Mouse (Mus musculus): Measurements from ENCODE around the gene Nrg4.
"Not testable (repeated sequence)": the region's sequence is repeated elsewhere in the genome, so short reads cannot be mapped to it uniquely, and the experiment has no call there.

The Nrg4 gene

GRCm38 (mm10) chr9:55248465-55248864 lies 78.2 kb downstream of the Nrg4 start:
- no peak for DNase-seq

- DNase-seq = no peak
These were observed 79.7 kb downstream of the Nrg4 start for GRCm38 (mm10) chr9:55246918-55247317.

- no peak for DNase-seq
These were observed 80.2 kb downstream of the Nrg4 start for GRCm38 (mm10) chr9:55246440-55246839.

GRCm38 (mm10) chr9:55245057-55245750 lies 81.4 kb downstream of the Nrg4 start:
- not testable (repeated sequence) for DNase-seq

DNA sequence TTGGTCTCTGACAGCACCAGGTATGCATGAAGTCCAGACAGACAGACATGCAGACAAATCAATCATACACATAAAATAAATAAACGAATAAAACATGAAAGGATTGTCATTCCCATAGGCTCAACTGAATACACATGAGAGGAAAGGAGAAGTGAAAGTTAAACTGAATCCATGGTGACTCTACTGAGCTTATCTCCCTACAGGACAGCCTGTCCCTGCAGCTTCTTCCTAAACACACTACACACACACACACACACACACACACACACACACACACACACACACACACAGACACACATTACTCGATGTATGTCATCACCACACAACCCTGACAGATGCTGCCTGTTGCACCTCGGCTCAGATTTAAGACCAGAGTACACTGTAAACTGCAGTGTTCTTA lies 82.6 kb downstream of the Nrg4 start:
- DNase-seq = no peak

DNA sequence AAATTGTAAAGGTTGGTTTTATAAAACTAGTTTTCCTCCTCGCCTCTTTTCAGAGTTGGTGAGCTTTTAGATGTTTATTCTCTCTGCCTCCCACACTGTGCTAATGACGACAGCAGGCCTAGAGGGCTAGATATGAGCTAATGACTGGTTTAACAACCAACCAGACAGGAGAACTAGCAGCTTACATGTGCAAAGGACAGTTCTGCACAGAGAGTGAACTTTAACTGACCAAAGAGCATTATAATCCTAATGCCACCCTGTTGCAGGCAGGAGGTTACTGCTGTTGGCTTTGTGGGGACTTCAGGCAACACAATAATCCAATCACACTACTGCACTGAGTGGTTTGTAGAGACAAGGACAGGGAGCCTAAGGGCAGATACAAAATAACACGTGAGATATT lies 83.4 kb downstream of the Nrg4 start:
- no peak for DNase-seq

- DNase-seq = no peak
These were observed 84.6 kb downstream of the Nrg4 start for GRCm38 (mm10) chr9:55241863-55242685.

DNA sequence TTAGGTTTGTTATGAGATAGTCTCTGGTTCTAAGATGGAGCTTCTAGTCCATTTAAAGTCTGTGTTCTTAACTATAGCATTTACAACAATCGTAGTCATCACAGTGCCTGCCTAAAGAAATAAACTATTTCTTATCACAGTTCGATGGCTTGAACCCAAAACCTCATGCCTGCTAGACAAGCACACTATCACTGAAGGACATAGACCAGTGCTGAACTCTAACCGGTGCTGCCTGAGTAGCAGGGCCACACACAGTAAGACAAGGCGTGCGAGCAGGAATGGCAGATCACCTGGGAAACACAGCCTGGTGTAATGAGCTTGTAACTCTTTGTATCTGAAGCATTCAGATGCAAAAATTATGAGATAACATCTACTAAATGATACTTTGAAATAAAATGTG lies 85.8 kb downstream of the Nrg4 start:
- DNase-seq = no peak

DNA sequence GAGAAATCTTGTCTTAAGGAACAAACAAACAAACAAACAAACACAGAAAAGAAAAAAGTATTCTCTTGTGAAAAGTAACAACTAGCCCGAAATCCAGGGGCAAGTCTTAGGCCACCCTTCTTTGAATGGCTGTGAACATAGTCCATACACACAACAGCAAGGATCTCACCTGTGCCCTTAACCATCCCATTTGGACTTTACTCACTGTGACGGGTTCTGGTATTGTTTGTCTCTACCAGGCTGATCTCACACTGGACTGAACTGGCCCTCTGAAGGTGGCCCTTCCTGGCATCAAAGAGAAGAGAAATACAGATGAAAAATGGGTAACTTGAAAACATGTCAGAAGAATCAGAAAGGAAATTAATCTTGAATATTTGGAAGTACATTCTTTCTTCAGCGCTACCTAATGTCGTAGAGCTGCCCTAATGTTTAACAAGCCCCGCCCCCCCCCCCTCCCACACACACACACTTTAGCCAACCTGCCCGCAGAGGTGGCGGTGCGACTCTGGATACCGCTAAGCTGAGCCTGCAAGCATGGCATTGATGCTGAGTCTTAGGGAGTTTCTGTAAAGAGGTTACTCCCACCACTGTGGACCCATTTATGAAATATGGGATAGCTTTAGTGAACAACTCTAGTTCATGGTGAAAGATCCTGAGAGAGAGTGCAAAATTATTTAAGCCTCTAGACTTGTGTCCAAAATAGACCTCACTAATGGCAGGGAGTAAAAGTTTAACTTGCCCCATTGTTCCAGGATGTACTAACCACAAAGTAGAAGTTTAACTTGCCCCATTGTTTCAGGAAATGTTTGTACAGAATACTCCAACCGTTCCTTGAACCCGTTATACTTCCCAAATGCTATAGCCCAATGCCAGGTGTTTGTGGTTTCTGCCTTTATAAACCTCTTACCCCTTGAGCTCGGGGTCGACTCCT lies 90.1 kb downstream of the Nrg4 start:
- DNase-seq = no peak

DNA sequence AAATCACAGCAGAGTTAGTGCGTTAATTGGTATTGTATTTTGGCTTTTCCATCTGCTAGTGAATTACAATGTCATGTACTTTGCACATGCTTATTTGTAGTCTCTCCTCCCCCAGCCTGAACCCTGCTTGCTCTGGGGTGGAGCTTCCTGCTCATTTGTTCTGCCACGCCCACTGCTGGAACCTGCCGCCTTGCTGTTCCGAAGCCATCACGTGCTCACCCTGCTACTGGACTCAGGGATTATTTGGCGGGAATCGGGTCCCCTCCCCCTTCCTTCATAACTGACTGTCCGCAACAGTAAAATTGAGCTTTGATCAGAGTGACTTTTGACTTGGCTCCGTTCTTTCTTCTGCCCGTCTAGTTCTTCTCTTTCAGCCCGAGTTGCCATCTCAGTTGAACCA lies 93.6 kb downstream of the Nrg4 start:
- DNase-seq = not testable (repeated sequence)

GRCm38 (mm10) chr9:55232586-55232985 lies 94.1 kb downstream of the Nrg4 start:
- no peak for DNase-seq

- DNase-seq = no peak
These were observed 94.5 kb downstream of the Nrg4 start for GRCm38 (mm10) chr9:55232110-55232509.

GRCm38 (mm10) chr9:55231544-55231943 lies 95.1 kb downstream of the Nrg4 start:
- DNase-seq = peak; percentile 81

- no peak for DNase-seq
These were observed 97.6 kb downstream of the Nrg4 start for GRCm38 (mm10) chr9:55229010-55229409.

GRCm38 (mm10) chr9:55228149-55228548 lies 98.5 kb downstream of the Nrg4 start:
- no peak for DNase-seq

- DNase-seq = no peak
These were observed 100.4 kb downstream of the Nrg4 start for GRCm38 (mm10) chr9:55226251-55226650.

DNA sequence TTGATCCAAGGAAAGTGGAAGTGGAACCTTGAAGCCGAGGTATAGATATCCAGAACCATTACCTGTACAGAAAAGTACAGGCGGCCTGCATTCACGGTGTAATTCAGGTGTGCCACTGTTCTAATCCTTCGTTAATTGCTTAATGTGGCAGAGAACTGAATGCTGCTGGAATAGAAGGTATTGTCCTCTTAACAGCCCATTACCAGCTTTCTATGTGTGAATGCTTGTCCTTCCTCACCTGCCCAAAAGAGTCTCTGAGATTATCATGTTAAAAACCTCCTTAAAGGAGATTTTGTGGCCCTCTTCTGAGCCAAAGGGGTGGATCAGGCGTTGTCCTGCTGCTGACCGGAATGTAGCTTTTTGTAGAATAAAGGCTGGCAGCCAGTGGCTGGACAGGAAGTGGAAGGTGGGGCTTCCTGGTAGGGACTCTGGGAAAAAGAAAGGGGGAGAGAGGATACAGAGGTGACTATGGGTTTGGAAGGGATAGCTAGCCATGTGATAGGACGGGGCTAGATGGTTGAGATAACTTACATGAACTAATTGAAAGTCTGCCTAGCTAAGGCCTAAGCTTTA lies 101.4 kb downstream of the Nrg4 start:
- DNase-seq = no peak

GRCm38 (mm10) chr9:55217381-55217780 lies 109.3 kb downstream of the Nrg4 start:
- no peak for DNase-seq

DNA sequence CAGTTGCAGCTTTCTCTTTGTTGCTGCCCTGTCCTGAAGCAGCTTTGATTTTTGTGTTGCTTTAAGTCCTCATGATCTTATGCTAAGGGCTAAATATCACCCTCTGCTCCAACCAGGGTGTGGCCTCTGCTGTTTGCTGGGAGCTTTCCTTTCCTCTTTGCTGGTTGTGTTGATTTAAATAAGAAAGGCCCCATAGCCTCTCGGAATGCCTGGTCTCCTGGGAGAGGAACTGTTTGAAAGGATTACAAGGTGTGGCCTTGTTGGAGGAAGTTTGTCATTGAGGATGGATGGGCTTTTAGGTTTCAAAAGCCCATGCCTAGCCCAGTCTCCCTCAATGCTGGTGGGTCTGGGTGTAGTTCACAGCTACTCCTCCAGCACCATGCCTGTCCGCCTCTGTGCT lies 110.6 kb downstream of the Nrg4 start:
- no peak for DNase-seq

DNA sequence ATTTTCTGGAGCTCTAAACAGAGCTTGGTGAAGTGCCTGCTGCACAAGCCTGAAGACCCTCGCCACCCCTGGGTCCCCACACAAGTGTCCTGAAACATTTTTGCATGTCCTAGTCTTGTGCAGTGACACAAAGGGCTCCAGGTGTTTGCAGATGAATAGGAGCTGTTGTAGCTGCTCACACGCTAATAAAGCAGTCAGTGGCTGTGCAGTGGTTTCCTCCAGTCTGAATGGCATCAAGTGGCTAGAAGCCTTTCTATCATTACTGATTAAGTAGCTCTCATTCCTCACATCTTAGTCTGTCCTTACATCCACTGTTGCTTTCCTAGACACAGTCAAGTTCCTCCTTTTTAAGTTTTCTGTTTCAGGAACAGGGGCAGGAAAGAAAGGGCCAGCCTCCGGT lies 111.0 kb downstream of the Nrg4 start:
- DNase-seq = no peak

DNA sequence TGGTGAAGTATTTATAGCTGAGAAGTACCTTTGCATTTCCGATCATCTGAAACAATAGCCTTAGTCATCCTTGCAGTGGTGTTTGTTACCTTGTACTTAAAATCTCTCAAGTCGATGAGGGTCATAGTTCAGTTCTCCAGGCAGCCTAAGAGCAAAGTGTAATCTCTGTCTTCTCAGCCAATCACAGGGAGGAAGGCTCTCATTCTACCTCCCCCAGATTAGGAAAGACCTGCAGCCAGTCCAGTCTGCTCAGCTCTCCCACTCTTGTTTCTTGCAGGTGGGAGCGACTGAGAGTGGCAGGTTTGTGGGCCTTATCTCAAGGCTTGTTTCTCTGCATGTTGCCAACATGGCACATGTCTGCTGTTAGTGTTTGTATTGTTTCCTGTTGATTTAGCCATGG lies 111.6 kb downstream of the Nrg4 start:
- DNase-seq = no peak

- no peak for DNase-seq
These were observed 113.2 kb downstream of the Nrg4 start for GRCm38 (mm10) chr9:55213396-55213795.

GRCm38 (mm10) chr9:55211611-55212010 lies 115.0 kb downstream of the Nrg4 start:
- no peak for DNase-seq
